Mouse (Mus musculus): ENCODE data around the gene Krtdap. TPM values are rescaled to one million over a fixed set of nuclear protein-coding genes. Genes with fewer than 3 reads are reported as not detected.
"Not testable (repeated sequence)": the region's sequence is repeated elsewhere in the genome, so short reads cannot be mapped to it uniquely, and the experiment has no call there.

Gene Krtdap
- polyA plus RNA-seq, 1 experiment from 2014 or later: 0.85 TPM

DNA sequence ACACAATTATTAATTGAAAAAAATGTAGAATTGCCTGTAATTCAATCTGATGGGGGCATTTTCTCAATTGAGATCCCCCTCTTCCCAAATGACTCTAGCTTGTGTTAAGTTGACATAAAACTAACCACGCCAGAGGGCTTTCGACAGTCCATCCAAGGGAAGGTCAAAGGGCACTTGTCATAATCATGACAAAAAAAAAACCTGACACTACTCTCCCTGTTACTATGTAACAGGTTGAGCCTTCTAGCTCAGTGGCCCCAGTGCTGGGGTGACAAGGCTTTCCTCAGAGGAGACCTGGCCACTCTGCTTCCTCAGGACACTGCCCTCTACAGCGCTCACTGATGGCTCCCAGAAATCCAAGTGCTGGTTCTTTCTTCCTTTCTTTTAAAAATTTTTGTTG is 36.6 kb downstream of the Krtdap start:
- Histone ChIP-seq H3K4me1 (replicated peaks) (no peaks in the 10 kb centered on the region), H3K36me3 (no peaks in the 10 kb centered on the region), H3K4me2 (no peak overlapping the region), H3K9me3 (no peaks in the 10 kb centered on the region), H3K27ac (replicated peaks) (no peak overlapping the region), H3K9ac (no peak overlapping the region), H3K4me3 (no peak overlapping the region), H3K27me3 (no peaks in the 10 kb centered on the region)
- 91% methylated on average over 3 of the region's 3 CpGs for WGBS
- no peak for ATAC-seq (ENCODE audit: low read depth)

DNA sequence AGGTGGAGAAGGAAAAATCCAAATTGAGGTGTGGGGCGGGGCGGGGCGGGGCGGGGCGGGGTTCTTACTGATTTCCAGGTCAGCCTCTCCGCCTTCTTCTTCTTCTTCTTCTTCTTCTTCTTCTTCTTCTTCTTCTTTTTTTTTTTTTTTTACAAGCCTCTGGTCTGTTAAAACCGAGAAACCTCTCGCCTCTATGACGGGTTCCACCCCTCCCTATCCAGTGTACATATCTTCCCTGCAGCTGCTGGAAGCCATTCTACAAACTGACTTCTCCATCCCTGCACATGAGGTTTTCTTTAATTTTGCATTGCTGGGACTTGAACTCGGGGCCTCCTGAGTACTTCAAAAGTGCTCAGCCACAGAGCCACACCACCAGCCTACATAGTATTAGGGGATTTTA is 39.0 kb downstream of the Krtdap start:
- Histone ChIP-seq H3K9me3 (no peaks in the 10 kb centered on the region), H3K4me1 (replicated peaks) (no peaks in the 10 kb centered on the region), H3K4me2 (no peak overlapping the region), H3K9ac (no peak overlapping the region), H3K36me3 (no peaks in the 10 kb centered on the region), H3K4me3 (no peak overlapping the region), H3K27ac (replicated peaks) (no peak overlapping the region), H3K27me3 (no peaks in the 10 kb centered on the region)
- 94% methylated on average over 10 of the region's 10 CpGs for WGBS
- no peak for ATAC-seq (ENCODE audit: low read depth)

DNA sequence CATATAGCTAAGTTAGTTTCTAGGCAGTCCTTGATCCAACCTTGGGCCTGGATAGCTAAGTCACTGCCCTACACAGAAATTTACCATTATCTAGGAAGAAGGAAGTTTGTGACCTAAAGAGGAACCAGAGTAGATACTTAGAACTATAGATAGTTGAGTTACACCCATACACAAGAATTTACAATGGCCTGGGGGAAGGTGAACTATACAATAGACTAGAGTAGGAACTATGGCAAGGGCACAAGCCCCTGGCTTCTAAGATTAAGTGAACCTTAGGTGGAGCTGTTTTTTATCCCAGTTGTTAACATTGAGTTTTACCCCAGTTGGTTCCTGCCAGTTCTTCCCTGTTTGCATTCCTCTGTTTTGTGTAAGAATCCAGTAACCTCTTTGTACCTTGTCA is 41.2 kb downstream of the Krtdap start:
- not testable (repeated sequence) for H3K4me2 ChIP-seq; H3K4me1 ChIP-seq (replicated peaks); H3K27me3 ChIP-seq; H3K9me3 ChIP-seq; H3K9ac ChIP-seq; H3K4me3 ChIP-seq; H3K27ac ChIP-seq (replicated peaks); ATAC-seq (ENCODE audit: low read depth); H3K36me3 ChIP-seq

DNA sequence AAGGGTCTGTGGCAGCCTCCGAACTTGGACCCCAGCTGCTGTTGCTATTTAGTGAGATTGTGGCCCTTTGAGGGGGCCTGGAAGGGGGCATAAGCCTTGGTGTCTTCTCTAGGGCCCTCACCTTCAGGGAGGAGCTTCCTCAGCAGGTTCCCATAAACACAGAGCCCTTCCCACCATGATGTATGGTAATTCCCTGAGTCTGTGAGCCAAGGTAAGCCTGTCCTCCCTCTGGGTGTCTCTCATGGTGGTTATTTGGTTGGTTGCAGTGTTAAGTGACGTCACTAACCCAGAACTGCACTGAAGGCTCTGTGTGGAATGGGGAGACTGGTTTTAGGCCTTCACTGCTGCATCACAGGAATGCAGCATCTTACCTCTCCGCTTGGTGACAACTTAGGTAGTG is 41.7 kb downstream of the Krtdap start:
- 74% methylated on average over 3 of the region's 3 CpGs for WGBS
- H3K36me3 ChIP-seq: no peaks in the 10 kb centered on the region
- no peak overlapping the region for H3K4me2 ChIP-seq
- H3K27ac ChIP-seq (replicated peaks): no peak overlapping the region
- no peak overlapping the region for H3K4me3 ChIP-seq
- ATAC-seq (ENCODE audit: low read depth): no peak
- H3K27me3 ChIP-seq: no peaks in the 10 kb centered on the region
- H3K9me3 ChIP-seq: no peaks in the 10 kb centered on the region
- H3K9ac ChIP-seq: no peak overlapping the region
- no peaks in the 10 kb centered on the region for H3K4me1 ChIP-seq (replicated peaks)

DNA sequence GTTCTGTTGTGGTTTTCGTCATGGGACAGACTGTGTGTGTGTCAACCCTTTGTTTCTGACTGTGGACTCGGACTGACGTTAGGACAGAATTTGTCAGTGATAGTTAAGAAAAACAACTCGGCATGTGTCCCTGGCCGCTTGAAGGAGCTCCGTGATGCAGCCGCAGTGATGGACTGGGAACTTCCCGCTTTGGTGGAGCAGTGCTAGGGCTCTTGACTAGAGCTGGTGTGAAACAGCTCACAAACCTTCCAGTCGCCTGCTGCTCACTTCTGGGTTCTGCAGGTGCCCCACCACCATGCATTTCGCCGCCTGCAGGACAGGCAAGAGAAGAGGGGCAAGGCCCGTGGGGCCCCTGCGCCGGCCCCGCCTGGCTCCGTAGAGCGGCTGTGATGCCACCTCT is 44.6 kb downstream of the Krtdap start:
- no peak overlapping the region for H3K9ac ChIP-seq
- H3K27ac ChIP-seq (replicated peaks): no peak overlapping the region
- no peaks in the 10 kb centered on the region for H3K27me3 ChIP-seq
- H3K36me3 ChIP-seq: no peaks in the 10 kb centered on the region
- no peaks in the 10 kb centered on the region for H3K9me3 ChIP-seq
- WGBS: 81% methylated on average over 17 of the region's 17 CpGs
- ATAC-seq (ENCODE audit: low read depth): no peak
- no peaks in the 10 kb centered on the region for H3K4me1 ChIP-seq (replicated peaks)
- no peak overlapping the region for H3K4me2 ChIP-seq
- no peak overlapping the region for H3K4me3 ChIP-seq

DNA sequence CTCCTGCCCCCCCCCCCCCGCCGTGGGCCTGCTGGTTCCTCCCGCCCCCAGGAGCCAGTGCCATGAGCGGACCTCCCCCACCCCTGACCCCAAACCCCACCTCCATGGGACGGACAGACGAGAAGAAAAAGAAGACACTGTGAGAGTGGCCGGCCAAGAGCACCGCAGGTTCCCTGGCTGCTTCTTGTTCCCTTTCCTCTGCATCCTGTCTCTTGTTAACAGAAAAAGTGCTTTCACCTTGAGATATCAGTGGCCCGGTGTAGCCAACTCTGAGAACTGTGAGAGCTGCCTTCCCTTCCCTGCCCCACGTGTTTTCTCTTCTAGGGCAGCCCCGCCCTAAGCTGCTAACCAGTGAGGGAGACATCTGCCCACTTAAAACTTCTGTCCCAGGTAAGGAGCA is 45.0 kb downstream of the Krtdap start:
- H3K9ac ChIP-seq; H3K4me3 ChIP-seq; H3K27me3 ChIP-seq; H3K9me3 ChIP-seq; ATAC-seq (ENCODE audit: low read depth); H3K4me2 ChIP-seq; H3K36me3 ChIP-seq; H3K27ac ChIP-seq (replicated peaks); H3K4me1 ChIP-seq (replicated peaks): not testable (repeated sequence)
- 51% methylated on average over 11 of the region's 11 CpGs for WGBS

DNA sequence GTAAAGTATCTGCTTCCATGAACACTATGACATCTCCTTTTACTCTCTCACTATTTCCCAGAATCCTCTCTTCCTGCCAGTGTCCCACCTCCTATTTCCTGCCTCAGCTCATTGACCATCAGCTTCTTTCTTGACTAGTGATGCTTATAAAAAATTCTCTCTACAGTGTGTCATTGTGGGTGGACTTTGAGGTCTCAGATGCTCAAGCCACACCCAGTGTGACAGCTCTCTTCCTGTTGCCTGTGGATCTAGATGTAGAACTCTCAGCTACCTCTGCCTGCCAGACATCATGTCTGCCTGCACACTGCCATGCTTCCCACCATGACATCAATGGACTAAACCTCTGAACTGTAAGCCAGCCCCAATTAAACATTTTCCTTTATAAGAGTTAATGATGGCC is 49.6 kb downstream of the Krtdap start:
- no peak for ATAC-seq (ENCODE audit: low read depth)
- no peaks in the 10 kb centered on the region for H3K36me3 ChIP-seq
- no peak overlapping the region for H3K4me3 ChIP-seq
- H3K4me1 ChIP-seq (replicated peaks): peaks cover under 1% of the 10 kb centered on the region; the same call in 1 of the 2 replicates
- no peaks in the 10 kb centered on the region for H3K9me3 ChIP-seq
- H3K27ac ChIP-seq (replicated peaks): no peak overlapping the region
- no peak overlapping the region for H3K4me2 ChIP-seq
- no peak overlapping the region for H3K9ac ChIP-seq
- H3K27me3 ChIP-seq: no peaks in the 10 kb centered on the region

DNA sequence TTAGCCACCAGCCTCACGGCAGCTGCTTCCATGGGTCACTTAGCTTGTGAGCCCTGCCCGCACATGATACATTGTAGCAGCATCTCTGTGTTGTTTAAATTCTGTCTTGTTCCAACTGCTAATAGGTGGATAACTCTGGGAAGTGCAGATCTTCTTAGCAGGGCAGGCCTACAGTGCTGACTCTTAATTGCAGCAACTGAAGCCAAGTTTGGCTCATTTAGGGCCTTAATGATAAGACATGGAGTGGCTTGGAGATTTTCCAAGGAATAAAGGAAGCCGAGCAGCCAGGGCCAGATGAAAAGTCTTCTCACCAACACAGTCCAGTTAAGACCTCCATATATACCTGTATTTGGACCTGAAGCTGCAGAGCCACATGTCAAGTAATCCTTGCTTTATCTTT is 52.6 kb downstream of the Krtdap start:
- 76% methylated on average over 3 of the region's 3 CpGs for WGBS
- Histone ChIP-seq H3K4me1 (replicated peaks) (peaks cover 26% of the 10 kb centered on the region), H3K27me3 (no peaks in the 10 kb centered on the region), H3K36me3 (no peaks in the 10 kb centered on the region), H3K9ac (no peak overlapping the region), H3K4me3 (no peak overlapping the region), H3K4me2 (no peak overlapping the region), H3K9me3 (no peaks in the 10 kb centered on the region), H3K27ac (replicated peaks) (no peak overlapping the region)
- ATAC-seq (ENCODE audit: low read depth): no peak

Other genes with a start within 250 kb of the Krtdap start
- gene Hspb6, start 235.7 kb upstream of the Krtdap start, polyA plus RNA-seq (2015; fragmentation: Nextera tagmentation; extraction: Ambion mirVana): 6.6 TPM in 2 replicates
- 6.7 and 8.6 TPM in 2 replicates for gene Proser3, start 235.6 kb upstream of the Krtdap start, polyA plus RNA-seq (2015; fragmentation: Nextera tagmentation; extraction: Ambion mirVana)
- gene Lin37, start 228.1 kb upstream of the Krtdap start, polyA plus RNA-seq (2015; fragmentation: Nextera tagmentation; extraction: Ambion mirVana): 60.9 and 62.9 TPM in 2 replicates
- gene U2af1l4, start 224.6 kb upstream of the Krtdap start, polyA plus RNA-seq (2015; fragmentation: Nextera tagmentation; extraction: Ambion mirVana): 92.6 and 113 TPM in 2 replicates
- gene Gm49396, start 224.6 kb upstream of the Krtdap start, polyA plus RNA-seq (2015; fragmentation: Nextera tagmentation; extraction: Ambion mirVana): 14.5 and 15.1 TPM in 2 replicates
- 126 and 147 TPM in 2 replicates for gene Psenen, start 224.3 kb upstream of the Krtdap start, polyA plus RNA-seq (2015; fragmentation: Nextera tagmentation; extraction: Ambion mirVana)
- gene Igflr1, start 222.5 kb upstream of the Krtdap start, polyA plus RNA-seq (2015; fragmentation: Nextera tagmentation; extraction: Ambion mirVana): 4.8 and 6.0 TPM in 2 replicates
- 9.0 and 9.9 TPM in 2 replicates for gene Kmt2b, start 199.2 kb upstream of the Krtdap start, polyA plus RNA-seq (2015; fragmentation: Nextera tagmentation; extraction: Ambion mirVana)
- gene Zbtb32, start 189.0 kb upstream of the Krtdap start, polyA plus RNA-seq (2015; fragmentation: Nextera tagmentation; extraction: Ambion mirVana): 0.36 and 0.50 TPM in 2 replicates
- gene Upk1a, start 175.0 kb upstream of the Krtdap start, polyA plus RNA-seq (2015; fragmentation: Nextera tagmentation; extraction: Ambion mirVana): 0.49 and 0.62 TPM in 2 replicates
- 1,295 and 1,305 TPM in 2 replicates for gene Cox6b1, start 161.7 kb upstream of the Krtdap start, polyA plus RNA-seq (2015; fragmentation: Nextera tagmentation; extraction: Ambion mirVana)
- gene Etv2, start 152.0 kb upstream of the Krtdap start, polyA plus RNA-seq (2015; fragmentation: Nextera tagmentation; extraction: Ambion mirVana): not detected in 2 replicates
- 137 and 142 TPM in 2 replicates for gene Rbm42, start 137.6 kb upstream of the Krtdap start, polyA plus RNA-seq (2015; fragmentation: Nextera tagmentation; extraction: Ambion mirVana)
- 22.0 and 22.7 TPM in 2 replicates for gene Haus5, start 122.9 kb upstream of the Krtdap start, polyA plus RNA-seq (2015; fragmentation: Nextera tagmentation; extraction: Ambion mirVana)
- gene Pmis2, start 116.3 kb upstream of the Krtdap start, polyA plus RNA-seq (2015; fragmentation: Nextera tagmentation; extraction: Ambion mirVana): not detected in 2 replicates
- not detected in 2 replicates for gene 2200002J24Rik, start 89.0 kb upstream of the Krtdap start, polyA plus RNA-seq (2015; fragmentation: Nextera tagmentation; extraction: Ambion mirVana)
- gene Atp4a, start 75.7 kb upstream of the Krtdap start, polyA plus RNA-seq (2015; fragmentation: Nextera tagmentation; extraction: Ambion mirVana): 0.80 and 1.6 TPM in 2 replicates
- gene Tmem147, start 58.4 kb upstream of the Krtdap start, polyA plus RNA-seq (2015; fragmentation: Nextera tagmentation; extraction: Ambion mirVana): 253 and 272 TPM in 2 replicates
- gene Gapdhs, start 44.2 kb upstream of the Krtdap start, polyA plus RNA-seq (2015; fragmentation: Nextera tagmentation; extraction: Ambion mirVana): 1.6 and 2.9 TPM in 2 replicates
- 1.2 and 2.8 TPM in 2 replicates for gene Sbsn, start 36.4 kb upstream of the Krtdap start, polyA plus RNA-seq (2015; fragmentation: Nextera tagmentation; extraction: Ambion mirVana)
- gene Dmkn, start 24.1 kb upstream of the Krtdap start, polyA plus RNA-seq (2015; fragmentation: Nextera tagmentation; extraction: Ambion mirVana): 1.0 TPM in 1 of 2 replicates, not detected in the other
- 0.32 TPM in 1 of 2 replicates, not detected in the other for gene Ffar2, start 35.9 kb downstream of the Krtdap start, polyA plus RNA-seq (2015; fragmentation: Nextera tagmentation; extraction: Ambion mirVana)
- not detected in 2 replicates for gene Ffar3, start 68.3 kb downstream of the Krtdap start, polyA plus RNA-seq (2015; fragmentation: Nextera tagmentation; extraction: Ambion mirVana)
- gene Ffar1, start 73.7 kb downstream of the Krtdap start, polyA plus RNA-seq (2015; fragmentation: Nextera tagmentation; extraction: Ambion mirVana): not detected in 2 replicates
- gene Cd22, start 92.4 kb downstream of the Krtdap start, polyA plus RNA-seq (2015; fragmentation: Nextera tagmentation; extraction: Ambion mirVana): 0.43 TPM in 1 of 2 replicates, not detected in the other
- 2.6 and 3.1 TPM in 2 replicates for gene Mag, start 127.0 kb downstream of the Krtdap start, polyA plus RNA-seq (2015; fragmentation: Nextera tagmentation; extraction: Ambion mirVana)
- gene Hamp2, start 136.8 kb downstream of the Krtdap start, polyA plus RNA-seq (2015; fragmentation: Nextera tagmentation; extraction: Ambion mirVana): not detected in 2 replicates
- gene Hamp, start 156.1 kb downstream of the Krtdap start, polyA plus RNA-seq (2015; fragmentation: Nextera tagmentation; extraction: Ambion mirVana): not detected in 2 replicates
- 34.4 TPM in 2 replicates for gene Usf2, start 168.9 kb downstream of the Krtdap start, polyA plus RNA-seq (2015; fragmentation: Nextera tagmentation; extraction: Ambion mirVana)
- 17.0 and 17.6 TPM in 2 replicates for gene Lsr, start 185.6 kb downstream of the Krtdap start, polyA plus RNA-seq (2015; fragmentation: Nextera tagmentation; extraction: Ambion mirVana)
- 0.25 and 0.53 TPM in 2 replicates for gene Fam187b, start 185.9 kb downstream of the Krtdap start, polyA plus RNA-seq (2015; fragmentation: Nextera tagmentation; extraction: Ambion mirVana)